Mouse (Mus musculus): ENCODE results near the gene Cavin1. TPM values are rescaled to one million over a fixed set of nuclear protein-coding genes. Genes with fewer than 3 reads are reported as not detected.

The Cavin1 gene
- total RNA-seq, 2 experiments from 2014 or later: 175 to 196 TPM

DNA sequence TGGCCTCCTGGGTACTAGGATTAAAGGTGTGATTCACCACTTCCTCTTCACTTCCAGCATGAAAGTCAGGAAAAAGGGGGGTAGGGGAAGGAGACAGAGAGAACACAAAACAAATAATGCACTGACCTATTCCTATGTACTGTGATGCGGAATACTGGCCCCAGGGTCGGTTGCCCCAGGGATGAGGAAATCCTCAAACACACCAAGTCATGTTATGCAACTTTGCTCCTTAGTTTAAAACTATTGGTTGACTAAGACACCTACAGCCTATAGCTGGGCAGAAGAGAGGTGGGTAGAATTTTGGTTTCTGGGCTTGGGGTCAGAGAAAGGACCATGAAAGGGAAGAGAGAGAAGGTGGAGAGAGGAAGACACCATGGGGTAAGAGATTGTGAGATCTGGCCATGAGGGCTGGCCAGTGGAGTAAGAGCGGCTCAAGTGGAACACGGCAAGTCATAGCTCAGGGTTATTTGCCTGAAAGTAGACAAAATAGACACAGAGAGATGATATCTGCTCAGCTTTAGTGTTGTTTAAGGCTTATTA is 54.2 kb downstream of the Cavin1 start:
- no peak for DNase-seq

DNA sequence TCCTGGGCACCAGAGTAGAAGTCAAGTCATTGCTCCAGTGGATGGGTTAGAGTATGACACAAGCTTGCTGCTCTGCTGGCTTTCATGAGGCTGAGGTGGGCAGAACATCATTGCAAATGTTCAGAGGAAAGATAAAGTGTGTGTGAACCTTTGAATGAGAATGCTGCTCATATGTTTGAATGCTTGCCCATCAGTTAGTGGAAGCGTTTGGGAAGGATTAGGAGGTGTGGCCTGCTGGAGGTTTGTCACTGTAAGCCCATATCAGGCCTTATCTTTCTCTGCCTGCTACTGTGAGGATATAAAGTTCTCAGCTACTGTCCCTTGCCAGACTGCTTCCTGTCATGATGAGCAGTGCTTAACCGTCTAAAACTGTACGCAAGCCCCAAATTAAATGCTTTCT is 55.6 kb downstream of the Cavin1 start:
- no peak for DNase-seq

DNA sequence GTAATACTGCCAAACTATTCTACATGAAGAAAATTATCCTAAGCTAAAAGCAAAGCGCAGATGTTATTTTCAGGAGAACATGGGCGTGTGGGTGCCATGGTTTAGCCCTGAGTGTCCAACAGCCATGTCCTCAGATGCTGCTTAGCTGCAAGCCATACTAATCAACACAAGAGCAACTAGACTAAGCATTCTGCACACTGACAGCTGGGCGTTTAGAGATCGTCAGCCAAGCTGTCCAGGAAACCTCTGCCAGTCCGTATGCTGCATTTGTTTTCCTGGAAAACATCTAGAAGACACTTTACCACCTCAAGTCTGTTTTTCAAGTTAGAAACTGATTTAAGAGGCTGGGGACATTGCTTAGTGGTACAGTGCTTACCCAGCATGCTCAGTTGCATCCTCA is 56.3 kb downstream of the Cavin1 start:
- DNase-seq: no peak

DNA sequence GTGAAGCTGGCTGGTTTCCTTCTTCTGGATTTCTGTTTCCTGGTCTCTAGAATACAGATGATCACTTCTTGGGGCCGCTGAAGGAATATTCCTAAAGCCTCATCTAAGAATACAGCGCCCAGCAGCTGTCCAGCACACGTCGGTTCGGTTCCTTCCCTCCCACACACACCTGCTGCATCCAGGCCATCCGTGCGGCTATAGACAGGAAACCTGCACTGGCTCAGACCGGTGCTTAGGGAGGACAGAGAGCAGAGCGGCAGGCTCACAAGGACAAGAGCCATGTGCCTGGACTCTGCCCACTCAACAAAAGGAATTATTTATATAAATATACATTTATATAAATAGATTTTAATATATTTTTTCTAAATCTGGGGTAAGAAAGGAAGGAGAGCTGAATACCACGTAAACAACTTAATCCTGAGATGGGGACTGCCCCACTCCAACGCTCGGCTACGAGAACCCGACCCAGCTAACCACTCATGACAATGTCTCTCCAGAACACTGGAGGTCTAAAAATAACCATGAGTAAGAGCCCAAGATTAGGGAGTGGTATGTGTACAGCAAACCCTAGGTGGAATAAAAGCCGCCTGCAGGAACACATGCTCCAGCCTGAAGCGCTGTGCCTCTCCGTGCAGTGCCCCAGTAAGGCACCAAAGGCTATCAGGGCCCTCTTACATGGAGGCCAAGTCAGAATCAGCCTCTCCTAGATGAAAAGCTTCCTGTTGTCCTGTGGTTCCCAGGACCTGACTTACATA is 58.1 kb downstream of the Cavin1 start:
- no peak for DNase-seq

DNA sequence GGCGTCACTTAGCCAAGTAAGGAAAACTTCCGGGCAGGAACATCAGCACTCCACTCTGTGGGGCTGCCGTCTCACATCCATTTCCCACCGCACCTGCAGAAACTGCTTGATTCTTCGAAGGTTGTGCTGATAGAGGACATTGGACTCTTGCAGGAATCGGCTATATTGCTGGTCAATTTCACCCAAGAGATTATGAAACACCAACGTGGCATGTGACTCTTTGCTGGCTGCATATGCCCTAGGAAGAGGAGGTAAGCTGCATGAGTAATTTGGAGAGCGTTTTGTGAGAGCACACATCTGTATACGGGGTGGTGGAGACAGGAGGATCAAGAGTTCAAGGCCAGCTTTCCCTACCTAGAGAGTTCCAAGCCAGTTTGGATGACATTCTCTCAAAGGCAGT is 62.1 kb downstream of the Cavin1 start:
- no peak for DNase-seq

DNA sequence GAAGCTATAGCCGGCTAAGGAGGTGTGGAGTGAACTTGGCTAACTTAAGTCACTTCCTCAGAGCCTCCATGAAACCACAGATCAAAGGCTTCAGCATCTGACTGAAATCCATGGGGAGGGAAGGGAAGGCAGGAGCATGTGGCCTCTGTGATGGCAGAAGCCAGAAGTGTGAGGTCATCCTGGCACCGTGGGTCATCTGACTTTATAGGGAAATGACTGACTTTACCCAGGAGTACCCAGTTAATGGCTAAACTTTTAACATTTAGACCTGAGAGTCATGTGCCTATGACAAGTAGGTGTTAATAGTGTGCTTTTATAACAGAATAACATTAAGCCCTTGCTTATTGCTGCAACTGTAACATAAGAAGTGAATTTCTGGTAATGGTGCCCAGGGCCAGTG is 62.6 kb downstream of the Cavin1 start:
- DNase-seq: no peak

DNA sequence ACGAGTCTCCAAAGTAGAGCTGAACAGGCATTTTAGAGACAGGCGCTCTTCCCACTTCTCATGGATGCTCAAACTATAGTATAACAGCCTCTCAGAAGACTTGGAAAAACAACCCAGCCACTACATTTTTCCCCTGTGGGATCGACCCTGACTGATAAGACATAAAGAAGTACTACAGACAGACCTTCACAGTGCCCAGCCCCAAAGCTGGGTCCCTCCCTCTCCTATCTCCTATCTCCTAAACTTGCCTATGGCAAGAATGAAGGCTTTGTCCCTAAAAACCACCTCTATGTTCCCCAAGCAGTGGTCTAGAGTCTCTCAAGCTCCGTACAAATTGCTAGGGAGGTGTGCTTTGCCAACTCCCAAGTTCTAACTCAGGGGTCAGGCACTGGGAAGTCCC is 63.8 kb downstream of the Cavin1 start:
- DNase-seq: no peak

Other genes with a start within 250 kb of the Cavin1 start
- 10 to 100 TPM; 40.4 to 43.1 TPM for gene Rab5c, start 232.7 kb downstream of the Cavin1 start, total RNA-seq (2021)
- not detected for gene Kcnh4, start 210.9 kb downstream of the Cavin1 start, total RNA-seq (2021)
- gene Hcrt, start 208.0 kb downstream of the Cavin1 start, total RNA-seq (2021): not detected
- gene Ghdc, start 199.9 kb downstream of the Cavin1 start, total RNA-seq (2021): 1 to 10 TPM; 4.8 to 4.9 TPM
- 100 to 1,000 TPM in 1 of 2 experiments, 10 to 100 TPM in 1; 93.2 to 126 TPM for gene Stat5b, start 120.2 kb downstream of the Cavin1 start, total RNA-seq (2021)
- gene Stat5a, start 111.5 kb downstream of the Cavin1 start, total RNA-seq (2021): 10 to 100 TPM; 10.9 to 14.8 TPM
- 10 to 100 TPM; 32.5 to 49.5 TPM for gene Stat3, start 31.3 kb downstream of the Cavin1 start, total RNA-seq (2021)
- 10 to 100 TPM; 56.9 to 60.0 TPM for gene Atp6v0a1, start 38.6 kb upstream of the Cavin1 start, total RNA-seq (2021)
- gene Naglu, start 99.1 kb upstream of the Cavin1 start, total RNA-seq (2021): 1 to 10 TPM; 3.3 to 3.9 TPM
- gene Hsd17b1, start 107.5 kb upstream of the Cavin1 start, total RNA-seq (2021): not detected
- gene Coasy, start 111.7 kb upstream of the Cavin1 start, total RNA-seq (2021): 10 to 100 TPM in 1 of 2 experiments, 1 to 10 TPM in 1; 7.9 to 10.3 TPM
- gene Mlx, start 116.4 kb upstream of the Cavin1 start, total RNA-seq (2021): 10 to 100 TPM in 1 of 2 experiments, 1 to 10 TPM in 1; 7.5 to 11.0 TPM
- gene Psmc3ip, start 124.5 kb upstream of the Cavin1 start, total RNA-seq (2021): 1 to 10 TPM; 1.5 to 1.7 TPM
- 10 to 100 TPM; 28.4 to 29.9 TPM for gene Retreg3, start 149.0 kb upstream of the Cavin1 start, total RNA-seq (2021)
- 10 to 100 TPM; 22.8 to 23.4 TPM for gene Tubg1, start 149.1 kb upstream of the Cavin1 start, total RNA-seq (2021)
- 1 to 10 TPM; 2.7 to 2.8 TPM for gene Tubg2, start 185.0 kb upstream of the Cavin1 start, total RNA-seq (2021)
- 1 to 10 TPM in 1 of 2 experiments, under 1 TPM in 1; 0.99 to 2.2 TPM for gene Cntnap1, start 199.6 kb upstream of the Cavin1 start, total RNA-seq (2021)
- 10 to 100 TPM; 18.4 to 24.0 TPM for gene Plekhh3, start 200.5 kb upstream of the Cavin1 start, total RNA-seq (2021)
- not detected for gene Ccr10, start 204.6 kb upstream of the Cavin1 start, total RNA-seq (2021)